Mouse (Mus musculus): ENCODE results near the gene Vsig10l.

The Vsig10l gene

DNA sequence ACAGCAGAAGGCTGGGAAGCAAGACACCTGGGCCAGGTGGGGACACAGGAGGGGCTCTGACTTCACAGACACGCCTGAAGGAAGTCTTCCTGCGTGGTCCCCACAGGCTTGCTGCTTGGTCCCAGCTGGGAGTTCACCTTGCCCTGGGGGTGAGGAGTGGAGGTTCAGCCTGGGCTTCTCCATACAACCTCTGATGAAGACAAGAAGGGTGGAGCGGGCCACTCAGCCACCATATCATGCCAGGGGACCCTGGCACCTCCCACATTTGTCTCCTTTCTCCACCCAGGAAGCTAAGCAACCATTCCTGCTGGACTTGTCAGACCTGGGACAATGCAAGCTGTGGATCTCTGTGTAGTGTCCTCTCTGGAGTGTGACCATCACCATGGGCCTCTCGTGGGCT lies at the start of gene Vsig10l:
Vsig10l (plus strand) TSS at position 301 of the 400 bp plus-strand sequence.
- DNase-seq: no peak

DNA sequence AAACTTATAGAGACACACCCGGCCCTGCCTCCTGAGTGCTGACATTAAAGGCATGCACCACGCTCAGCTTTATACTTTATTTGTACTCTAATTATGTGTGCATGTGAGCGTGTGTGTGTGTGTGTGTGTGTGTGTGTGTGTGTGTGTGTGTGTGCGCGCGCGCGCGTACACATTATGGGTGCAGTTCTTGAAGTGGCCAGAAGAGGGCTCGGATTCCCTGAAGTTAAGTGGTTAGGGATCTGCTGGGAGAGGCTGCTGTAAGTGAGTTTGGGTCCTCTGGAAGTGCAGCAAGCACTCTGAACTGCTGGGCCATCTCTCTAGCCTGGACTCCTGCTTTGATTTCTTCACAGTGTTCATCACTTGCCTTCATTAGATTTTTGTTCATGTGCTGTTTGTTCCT lies 45.7 kb upstream of the Vsig10l start:
- no peak for DNase-seq

DNA sequence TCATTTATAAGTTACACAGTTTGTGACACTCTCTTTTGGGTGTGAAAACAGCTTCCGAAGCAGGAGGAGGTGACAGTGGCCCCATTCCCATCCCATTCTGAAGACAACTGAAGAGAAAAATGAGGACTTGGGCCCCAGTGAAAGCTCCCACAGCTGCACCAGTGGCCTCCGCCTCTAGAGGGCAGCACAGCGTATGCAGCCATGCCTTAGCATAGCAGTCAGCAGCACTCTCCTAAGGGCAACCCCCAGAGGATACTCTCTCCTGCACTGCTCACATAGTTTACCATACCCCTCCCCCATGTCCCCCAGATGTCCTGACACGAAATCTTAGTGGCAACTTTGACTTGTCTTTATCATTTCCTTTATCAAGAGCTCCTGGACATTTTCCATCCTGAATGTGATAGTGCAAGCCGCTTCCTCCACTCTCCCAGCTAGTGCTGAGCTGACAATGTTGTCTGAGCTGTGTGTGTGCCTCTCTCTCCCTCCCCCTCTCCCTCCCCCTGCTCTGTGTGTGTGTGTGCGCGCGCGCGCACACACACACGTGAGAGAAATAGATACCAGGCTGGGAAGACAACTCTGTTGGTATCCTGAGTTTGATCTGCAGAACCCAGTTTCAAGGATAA lies 39.8 kb upstream of the Vsig10l start:
- peak; percentile 84 for DNase-seq

DNA sequence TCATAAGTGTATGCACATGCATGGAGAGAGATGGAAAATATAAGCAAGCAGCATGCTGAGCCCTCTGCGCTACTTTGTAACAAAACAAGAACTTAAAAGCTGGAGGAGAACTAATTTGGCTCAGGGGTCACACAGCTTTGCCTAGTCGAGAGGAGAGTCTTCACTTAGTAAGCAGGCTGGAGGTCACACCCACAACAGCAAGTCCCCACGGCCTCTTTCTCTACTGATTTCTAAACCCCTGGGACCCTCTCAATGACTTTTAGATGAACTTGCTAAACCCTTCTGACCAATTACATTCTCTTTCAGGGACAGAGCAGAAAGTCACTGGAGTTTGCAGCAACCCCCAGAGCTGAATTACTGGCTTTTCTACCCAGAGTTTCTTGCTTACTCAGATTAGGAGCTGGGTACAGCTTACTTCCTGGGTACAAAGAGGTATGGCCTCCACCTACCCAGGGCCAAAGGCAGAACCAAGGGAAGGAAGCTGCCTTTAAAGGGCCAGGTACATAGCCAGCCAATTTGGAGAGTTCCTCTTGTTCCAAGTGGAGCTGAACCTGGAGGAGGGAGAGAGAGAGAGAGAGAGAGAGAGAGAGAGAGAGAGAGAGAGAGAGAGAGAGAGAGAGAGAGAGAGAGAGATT lies 38.8 kb upstream of the Vsig10l start:
- DNase-seq: no peak

DNA sequence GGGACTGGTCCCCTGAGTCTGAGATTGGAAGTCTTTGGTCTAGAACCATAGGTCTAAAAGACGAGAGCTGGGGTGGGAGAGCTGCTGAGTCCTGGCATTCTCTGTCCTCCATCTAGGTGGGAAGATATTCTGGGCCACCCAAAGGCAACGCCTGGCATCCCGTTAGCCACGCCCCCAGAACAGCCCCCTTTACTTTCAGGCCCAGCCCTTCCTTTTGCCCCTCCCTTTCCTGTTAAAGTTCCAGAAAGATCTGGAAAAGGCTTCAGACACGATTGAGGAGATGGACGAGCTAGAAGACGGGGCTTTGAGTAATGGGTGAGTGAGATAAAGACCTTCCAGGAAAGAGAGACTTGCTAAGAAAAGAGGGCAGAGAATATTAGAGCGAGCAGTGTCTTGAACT lies 35.5 kb upstream of the Vsig10l start, which contains the start of gene Lim2:
Lim2 (plus strand) TSS at position 265 of the 400 bp plus-strand sequence.
- DNase-seq: no peak

DNA sequence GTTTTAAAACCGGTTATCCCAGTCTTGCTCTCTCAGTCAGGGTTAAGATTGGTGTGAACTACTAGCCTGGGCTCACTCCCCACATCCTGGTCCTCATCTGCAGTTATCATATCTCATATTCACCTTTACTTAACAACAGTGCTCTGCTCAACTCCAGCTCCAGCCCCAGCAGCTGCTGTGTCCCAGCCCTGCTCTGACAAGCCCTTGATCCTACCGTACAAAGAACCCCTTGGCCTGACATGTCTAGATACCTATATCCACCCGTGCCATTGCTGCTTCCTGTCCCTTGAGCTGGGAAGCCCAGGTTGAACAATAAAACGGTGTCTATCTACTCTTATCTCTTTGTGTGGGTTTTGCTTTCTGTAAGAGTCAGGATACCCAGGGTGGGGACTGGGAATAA lies 33.5 kb upstream of the Vsig10l start:
- no peak for DNase-seq

DNA sequence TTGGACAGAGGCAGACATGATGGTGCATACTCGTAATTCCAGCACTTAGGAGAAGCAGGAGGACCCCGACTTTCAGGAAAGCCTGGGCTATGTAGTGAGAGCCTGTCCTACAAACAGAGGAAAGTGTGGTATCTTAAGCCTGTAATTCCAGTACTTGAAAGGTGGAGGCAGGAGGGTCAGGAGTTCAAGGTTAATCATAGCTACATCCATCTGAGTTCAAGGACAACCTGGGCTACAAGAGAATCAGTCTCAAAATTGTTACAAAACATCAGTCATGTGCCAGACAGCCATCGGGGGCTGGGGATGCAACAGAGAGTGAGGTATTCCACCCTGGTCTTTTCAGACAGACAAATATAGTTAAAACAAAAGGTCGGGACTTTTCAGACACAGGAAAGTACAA lies 30.1 kb upstream of the Vsig10l start:
- DNase-seq: no peak

DNA sequence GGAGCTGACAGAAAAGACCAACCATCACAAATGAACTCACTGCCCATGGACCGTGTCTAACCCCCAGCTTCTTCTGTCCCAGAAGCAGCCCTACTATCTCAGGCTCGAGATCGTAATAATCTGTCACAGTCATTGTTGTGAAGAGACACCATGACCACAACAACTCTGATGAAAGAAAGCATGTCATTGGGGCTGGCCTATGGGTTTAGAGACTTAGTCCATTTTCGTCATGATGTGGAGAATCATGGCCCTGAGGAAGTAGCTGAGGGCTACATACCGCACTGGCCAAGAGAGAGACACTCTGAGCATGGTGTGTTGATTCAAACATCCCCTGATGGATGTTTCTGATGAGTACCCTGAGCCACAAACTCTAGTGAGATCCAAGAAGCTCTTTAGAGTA lies 28.3 kb upstream of the Vsig10l start:
- DNase-seq: no peak

DNA sequence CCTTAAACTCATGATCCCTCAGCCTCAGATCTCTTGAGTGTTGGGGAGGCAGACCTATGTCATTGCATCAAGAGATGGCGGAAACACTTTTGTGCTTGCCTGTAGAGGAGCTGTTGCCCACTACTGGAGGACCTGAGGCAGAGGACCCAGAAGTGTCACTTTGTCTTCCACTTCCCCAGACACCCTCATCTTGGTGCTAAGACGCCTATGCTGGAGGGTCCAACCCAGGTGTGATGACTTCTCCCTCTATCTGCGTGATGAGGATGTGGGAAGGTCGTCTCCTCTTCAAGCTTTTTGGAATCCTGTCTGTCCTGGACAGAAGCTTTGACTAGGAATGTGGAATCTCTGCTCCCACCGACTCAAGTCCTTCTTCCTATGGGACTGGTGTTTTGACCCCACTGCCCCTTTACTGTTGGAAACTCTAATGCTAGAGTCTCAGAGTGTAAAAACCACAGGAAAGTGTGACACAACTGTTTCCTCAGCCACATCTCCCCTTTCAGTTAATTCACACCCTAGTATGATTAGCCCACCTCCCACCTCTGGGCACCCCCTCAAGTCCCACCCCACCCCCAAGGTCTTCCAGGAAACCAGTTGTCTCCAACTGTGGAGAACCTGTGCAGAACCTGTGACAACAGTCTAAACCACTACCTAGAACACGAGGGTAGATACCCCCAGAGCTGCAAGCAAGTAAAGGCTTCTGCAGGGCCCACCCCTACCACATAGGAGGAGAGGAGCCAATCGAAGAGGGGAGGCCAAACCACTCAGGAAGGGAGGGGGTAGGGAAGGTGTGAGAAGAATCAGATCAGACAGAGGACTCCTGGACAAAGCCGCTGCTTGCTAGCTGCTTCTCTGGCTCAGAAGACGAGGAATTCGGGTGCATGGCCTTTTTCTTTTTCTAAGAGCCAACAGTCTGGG lies 26.4 kb upstream of the Vsig10l start, which contains the start of gene Nkg7:
Nkg7 (plus strand) TSS at position 733 of the 915 bp plus-strand sequence.
- DNase-seq: no peak

DNA sequence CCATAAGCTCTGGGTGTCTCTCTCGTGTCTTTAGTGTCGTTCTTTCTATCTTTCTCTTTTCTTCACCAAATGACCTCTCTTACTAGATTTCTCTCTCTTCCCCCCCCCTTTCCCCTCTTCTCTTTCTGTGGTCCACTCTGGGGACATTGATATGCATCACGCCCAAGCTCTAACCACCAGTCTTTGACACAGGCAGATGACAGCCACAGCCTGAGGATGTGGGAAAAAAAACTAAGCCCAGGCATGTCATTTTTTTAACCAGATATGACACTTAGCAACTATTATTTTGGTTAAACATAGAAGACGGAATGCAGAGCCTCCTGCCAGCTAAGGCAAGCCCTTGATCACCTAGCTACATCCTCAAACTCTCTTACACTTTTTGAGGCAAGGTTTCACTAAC lies 24.3 kb upstream of the Vsig10l start:
- no peak for DNase-seq

DNA sequence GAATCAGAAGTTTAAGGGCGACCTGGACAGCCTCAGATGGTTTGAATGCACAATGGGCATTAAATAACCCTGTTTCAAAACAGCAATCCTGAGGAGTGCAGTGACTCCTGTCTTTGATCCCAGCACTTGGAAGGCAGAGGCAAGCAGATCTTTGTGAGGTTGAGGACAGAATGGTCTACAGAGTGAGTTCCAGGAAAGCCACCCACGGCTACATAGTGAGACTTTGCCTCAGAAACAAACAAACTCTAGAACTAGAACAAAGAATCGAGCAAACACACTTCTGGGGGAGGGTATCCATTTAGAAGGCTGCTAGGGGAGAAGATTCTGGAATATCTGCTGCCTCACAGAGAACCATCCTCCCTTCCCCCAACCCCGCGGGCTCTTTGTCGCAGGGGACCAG lies 22.5 kb upstream of the Vsig10l start, which contains the start of gene Cldnd2:
Cldnd2 (plus strand) TSS at position 301 of the 400 bp plus-strand sequence.
- DNase-seq: no peak

DNA sequence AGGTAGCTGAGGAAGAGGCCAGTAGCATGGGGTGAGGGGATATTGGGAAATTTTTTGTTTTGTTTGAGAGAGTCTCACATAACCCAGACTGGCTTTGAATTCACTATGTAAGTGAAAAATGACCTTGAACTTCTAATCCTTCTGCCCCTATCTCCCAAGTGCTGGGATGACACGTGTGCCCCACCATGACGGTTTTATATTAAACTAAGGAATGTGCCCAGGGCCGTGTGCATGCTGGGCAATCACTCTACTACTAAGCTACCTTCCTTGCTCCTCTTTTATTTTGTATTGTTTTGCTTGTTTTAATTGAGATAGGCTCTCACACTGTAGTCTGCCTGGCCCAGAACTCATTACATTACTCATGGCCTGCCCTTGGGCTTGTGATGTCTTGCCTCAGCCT lies 21.9 kb upstream of the Vsig10l start:
- no peak for DNase-seq

DNA sequence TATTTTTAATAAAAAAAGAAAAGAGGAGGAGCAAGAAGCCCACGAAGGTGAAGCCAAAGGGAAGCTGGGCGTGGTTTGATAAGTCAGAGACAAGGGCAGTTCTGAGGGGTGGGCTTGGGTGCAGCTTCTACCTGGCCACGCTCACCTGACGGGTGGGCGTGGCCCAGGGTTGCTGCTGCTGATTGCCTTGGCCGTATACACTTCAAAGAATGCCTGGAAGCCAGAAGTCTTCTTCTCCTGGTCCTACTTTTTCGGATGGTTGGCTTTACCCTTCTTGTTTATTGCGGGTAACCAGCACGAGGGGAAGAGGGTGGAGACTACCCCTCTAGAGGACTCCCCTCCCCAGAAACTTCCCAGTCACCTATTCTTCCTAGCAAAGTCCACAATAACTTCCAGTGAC lies 20.3 kb upstream of the Vsig10l start:
- DNase-seq: no peak

DNA sequence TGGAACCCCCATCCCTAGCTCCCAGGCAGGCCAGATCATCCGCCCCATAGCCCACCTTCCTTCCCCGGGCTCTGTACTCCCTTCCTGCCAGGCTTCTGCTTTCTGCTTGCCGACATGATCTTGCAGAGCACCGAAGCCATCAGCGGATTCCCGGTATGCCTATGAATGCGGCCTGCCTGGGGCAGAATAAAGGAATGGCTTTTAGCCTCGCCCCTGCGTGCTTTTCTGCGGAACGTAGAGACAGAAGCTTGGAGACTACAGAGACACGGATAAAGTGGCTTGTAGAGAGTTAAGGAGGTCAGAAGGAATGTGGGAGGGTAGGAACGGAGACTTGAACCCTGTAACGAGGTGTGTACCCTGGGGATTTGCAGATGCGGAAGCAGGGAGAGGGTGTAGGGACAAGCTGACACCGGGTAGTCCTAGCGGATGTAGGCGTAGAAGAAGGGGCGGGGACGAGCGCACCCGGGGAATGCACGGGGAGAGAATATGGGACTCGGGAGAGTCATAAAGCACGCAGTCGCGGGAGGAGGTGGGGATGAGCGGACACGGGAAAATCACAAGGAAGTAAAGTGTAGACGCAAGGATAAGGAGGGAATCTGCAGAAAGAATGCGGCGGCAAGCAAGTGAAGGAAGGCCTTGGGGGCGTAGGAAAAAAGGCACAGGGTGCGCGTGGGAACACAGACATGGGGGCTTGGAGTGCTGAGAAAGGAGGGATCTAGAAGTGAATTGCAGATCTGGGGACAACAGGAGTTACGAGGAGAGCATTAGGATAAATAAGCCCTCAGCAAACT lies 19.6 kb upstream of the Vsig10l start:
- DNase-seq: peak; percentile 48 to 49

DNA sequence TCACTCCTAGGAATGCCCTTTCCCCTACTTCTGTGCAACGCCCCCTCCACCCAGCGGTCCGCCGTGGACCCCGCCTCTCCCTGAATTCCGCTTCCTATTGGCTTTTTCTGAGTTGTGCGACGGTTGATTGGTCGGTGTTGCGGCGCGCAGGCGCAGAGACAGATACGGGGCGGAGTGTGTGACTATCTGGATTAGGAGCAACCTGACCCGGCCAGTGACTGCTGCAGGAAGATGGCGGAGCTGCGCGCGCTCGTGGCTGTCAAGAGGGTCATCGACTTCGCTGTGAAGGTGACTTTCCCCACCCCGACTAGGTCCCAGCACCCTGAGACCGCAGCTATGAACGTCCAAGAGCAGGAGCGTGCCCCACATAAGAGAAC lies 19.0 kb upstream of the Vsig10l start, which contains the start of the genes Etfb and Gm45233:
Etfb (plus strand) TSS at position 167 of the 377 bp plus-strand sequence.
Gm45233 (plus strand) TSS at position 212 of the 377 bp plus-strand sequence.
- peak; percentile 93 to 94 for DNase-seq

DNA sequence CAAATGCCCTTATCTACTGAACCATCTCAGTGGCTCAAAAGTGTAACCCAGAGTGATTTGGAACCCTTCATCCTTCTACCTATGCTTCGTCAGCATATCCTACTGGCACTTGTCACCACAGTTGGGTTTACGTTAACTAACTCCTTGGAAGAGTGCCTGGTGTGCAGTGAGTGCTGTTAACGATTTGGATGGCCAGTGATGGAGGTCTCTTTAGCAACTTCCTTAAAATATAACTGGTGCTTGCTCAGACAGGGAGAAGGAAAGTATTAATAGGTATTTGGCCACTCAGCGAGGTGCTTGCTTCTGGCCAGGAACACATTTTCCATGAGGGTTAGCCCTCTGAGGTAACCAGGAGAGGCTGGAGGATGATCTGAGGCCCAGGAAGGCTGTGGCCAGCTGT lies 15.2 kb upstream of the Vsig10l start:
- no peak for DNase-seq

DNA sequence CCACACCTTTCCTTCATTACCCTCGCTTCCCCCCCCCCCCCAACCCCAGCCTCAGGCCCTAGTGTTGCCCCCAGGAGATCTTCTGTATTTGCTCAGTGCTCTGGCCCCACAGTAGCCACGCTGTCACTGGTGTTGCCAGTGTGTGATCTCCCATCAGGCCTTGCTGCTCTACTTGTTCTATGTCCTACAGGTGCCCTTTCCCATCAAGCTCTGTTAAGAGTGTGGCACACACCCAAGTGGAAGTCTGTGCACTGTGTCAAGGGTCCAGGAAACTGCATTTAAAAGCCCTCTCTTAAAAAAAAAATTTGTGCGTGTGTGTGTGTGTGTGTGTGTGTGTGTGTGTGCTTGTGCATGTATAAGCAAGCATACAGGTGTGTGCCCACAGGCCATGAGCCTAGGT lies 14.7 kb upstream of the Vsig10l start:
- no peak for DNase-seq

DNA sequence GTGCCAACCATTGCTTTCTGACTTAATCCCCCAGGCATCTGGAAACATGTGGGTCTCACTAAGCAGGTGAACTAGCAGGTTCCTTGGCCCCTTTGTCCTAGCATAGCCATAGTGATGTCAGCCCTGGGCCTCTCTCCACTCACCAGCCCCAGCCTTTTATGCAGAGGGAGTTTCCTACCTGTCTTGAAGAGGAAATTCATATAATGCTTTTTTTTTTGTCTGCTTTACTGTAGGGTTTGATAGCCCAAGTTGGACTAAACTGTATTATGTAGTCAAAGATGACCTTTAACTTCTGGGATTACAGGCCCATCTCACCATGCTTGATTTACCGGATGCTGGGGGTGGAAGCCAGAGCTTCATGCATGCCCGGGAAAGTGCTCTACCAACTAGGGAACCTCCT lies 13.1 kb upstream of the Vsig10l start:
- no peak for DNase-seq

DNA sequence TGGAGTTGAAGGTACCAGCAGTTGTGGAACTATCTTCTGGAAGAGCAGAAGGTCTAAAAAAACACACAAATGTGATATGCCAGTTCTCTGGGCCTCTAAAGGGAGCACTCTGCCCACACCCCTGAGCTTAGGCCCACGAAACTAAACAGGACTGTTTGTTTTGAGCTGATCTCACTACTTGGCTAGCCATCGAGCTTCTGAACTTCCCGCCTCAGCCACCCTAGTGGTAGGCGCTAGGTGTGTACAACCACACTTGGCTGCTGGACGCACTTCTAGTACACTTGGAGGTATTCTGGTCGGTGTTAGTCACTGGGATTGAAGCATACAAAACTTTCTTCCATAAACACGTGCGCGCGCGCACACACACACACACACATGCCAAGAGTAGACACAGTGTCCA lies 11.2 kb upstream of the Vsig10l start:
- DNase-seq: no peak

DNA sequence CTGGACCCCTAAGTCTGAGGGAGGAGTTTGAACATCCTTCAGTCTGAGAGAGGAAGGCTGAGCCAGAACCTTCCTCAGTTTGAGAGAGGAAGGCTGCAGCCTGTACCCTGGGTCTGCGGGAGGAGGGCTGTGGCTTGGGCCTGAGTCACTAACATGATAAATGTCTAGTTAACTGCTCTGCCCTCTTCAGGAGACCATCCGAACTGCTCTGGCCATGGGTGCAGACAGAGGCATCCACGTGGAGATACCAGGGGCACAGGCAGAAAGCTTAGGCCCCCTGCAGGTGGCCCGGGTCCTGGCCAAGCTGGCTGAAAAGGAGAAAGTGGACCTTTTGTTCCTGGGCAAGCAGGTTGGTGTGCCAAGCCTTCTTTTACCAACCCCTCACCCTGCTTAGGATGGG lies 10.3 kb upstream of the Vsig10l start:
- no peak for DNase-seq

DNA sequence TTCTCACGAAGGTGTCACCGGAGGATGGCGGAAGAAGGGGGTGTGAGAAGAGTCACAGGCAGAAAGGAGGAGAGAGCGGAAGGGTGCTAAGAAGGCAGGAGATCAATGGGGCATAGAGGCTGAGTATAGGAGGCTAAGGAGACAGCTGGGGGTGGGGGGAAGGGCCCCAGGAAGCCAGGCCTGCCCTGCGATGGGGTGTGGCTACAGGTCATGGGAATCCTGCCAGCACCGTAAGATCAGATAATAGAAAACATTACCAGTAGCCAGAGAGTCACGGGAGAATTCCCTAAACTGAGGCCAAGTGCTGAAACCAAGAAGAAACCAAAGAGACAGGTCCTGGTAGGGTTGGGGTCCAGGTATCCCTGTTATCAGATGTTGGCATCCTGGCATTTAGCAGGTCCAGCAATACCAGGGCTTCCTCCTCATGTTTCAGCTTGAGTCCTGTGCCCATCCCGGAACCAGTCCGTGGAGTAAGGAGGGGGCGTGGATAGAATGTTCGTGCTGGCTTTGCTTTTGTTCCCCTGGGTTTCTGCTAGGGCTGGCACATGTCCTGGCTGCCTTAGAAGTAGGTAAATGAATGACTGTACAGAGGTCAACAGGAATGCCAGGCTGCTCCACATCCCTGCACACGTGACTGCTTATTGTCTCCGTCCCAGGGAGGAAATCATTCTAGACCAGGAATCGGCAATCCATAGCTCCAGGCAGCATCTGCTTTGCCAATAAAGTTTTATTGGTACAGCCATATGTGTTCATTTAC lies 9.2 kb upstream of the Vsig10l start:
- DNase-seq: no peak

DNA sequence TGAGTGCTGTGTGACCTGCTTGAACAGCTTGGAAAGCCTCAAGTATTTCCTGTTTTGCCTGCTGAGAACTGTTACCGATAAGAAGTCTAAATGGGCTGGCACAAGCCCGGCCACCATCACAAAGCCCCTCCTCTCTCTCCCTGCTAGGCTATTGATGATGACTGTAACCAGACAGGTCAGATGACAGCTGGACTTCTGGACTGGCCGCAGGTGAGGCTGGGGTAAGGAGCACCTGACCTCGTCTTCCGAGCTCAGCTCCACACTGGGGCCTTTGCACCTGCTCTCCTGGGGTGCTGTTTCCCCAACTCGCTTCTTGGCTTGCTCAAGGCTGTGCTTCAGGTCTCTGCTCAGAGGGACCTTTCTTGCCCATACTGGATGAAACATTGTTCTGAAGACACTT lies 8.6 kb upstream of the Vsig10l start:
- DNase-seq: no peak
